Mouse (Mus musculus) cerebellum, postnatal 36 days (tissue): ENCODE results near the gene Pld2.

ENCODE experiments used
- DNase-seq, 2 experiments: peaks; one replicate each; pipeline ENCODE4 v3.0.0; 2021 to 2022; ENCODE audit warnings: mixed read lengths in 2 of 2

Gene Pld2

GRCm38 (mm10) chr11:70579710-70580357, 40.0 kb downstream of the Pld2 start:
- DNase-seq, result no peak

DNA sequence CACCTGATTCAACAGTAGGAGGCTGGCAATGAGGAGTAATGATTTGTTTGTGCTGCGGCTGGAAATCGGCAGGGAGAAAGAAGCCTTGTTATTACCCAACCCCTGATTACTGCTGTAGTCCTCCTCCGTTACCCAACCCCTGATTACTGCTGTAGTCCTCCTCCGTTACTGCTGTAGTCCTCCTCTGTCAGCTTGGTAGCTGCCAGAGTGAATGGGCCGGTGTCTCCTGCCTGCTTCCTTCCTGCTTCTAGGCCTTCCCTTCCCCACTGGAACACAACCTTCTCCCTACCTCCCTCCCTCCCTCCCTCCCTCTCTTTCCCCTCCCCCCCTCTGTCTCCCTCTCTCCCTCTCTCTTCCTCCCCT, 40.5 kb downstream of the Pld2 start:
- no peak for DNase-seq

- no peak for DNase-seq
Observed at GRCm38 (mm10) chr11:70580921-70581320, 41.1 kb downstream of the Pld2 start.

GRCm38 (mm10) chr11:70582196-70582595, 42.3 kb downstream of the Pld2 start:
- no peak for DNase-seq

GRCm38 (mm10) chr11:70583022-70583714, 43.3 kb downstream of the Pld2 start:
- no peak for DNase-seq

GRCm38 (mm10) chr11:70583775-70584174, 43.9 kb downstream of the Pld2 start:
- no peak for DNase-seq

DNA sequence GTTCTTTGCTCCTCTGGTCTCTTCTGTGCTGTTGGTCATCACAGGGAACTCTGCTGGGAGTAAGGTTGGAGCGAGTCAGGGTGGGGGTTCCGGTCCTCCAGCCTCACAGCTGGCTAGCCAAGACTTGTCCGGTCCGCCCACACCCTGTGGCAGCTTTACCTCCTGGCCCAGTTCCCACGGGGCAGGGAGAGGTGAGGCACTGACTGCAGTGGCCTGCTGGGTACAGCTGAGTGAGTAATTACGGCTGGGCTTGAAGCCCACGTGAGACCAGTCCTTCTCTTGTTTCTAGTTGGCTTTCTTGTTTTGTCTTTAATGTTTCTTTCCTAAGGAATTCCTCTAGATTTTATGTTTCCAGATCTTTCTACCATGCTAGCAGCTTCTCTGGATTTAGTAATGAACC, 45.6 kb downstream of the Pld2 start:
- peak; percentile 40 to 61 for DNase-seq

DNA sequence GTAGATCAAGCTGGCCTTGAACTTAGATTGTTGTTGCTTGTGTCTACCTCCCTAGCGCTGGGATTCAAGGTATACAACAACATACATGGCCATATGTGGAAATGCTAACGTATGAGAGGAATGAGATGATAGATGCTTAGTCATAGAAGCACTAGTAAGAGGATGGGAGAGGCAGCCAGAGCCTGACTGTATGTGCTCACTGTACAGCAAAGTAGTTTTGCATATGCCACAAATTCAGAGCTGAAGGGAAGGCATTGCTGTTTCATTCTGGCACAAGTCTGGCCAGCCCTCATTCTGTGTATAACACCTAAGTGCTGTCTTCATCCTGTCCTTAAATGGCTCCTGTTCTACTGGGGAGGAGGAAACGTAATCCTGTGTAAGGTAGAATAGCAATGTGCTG, 46.4 kb downstream of the Pld2 start:
- no peak for DNase-seq

GRCm38 (mm10) chr11:70586954-70587353, 47.1 kb downstream of the Pld2 start:
- no peak for DNase-seq

- DNase-seq, result no peak
Observed at GRCm38 (mm10) chr11:70591733-70592132, 51.9 kb downstream of the Pld2 start.

GRCm38 (mm10) chr11:70594253-70594989, 54.6 kb downstream of the Pld2 start:
- no peak for DNase-seq

DNA sequence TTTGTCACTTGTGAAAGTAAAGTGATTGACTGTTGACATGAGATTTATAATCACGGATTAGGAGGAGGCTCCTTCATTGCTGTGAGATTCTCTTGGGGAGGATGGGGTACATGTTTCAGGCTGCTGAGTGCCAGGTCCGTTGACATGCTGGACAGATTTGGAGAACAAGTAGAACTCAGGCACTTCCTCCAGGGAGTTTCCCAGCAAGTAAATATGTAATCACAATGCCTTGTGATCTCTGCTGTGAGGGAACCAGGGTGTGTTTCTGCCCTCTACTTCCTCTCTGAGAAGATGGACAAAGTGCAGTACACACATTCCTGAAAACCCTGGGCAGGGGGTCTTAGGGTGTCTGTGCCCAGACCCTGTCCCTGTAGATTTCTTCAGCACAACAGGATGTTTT, 55.8 kb downstream of the Pld2 start:
- no peak for DNase-seq

DNA sequence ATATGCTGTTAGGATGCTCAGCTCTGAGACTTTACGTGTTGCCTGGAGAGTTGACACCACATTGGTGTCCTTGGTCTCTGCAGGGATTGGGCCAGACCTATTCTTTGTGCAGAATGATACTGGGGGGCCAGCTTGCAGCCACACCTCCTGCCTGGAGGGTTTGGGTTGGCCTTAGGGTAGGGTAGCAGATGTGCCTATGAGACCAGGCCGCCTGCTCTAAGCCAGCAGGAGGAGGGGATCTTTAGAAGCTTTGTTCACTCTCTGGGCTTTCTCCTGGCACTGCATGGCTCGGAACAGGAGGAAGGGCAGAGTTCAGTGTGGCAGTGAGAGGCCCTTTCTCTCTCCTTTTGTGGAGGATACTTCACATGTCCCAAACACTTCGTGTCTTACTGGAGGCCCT, 56.2 kb downstream of the Pld2 start:
- no peak for DNase-seq

DNA sequence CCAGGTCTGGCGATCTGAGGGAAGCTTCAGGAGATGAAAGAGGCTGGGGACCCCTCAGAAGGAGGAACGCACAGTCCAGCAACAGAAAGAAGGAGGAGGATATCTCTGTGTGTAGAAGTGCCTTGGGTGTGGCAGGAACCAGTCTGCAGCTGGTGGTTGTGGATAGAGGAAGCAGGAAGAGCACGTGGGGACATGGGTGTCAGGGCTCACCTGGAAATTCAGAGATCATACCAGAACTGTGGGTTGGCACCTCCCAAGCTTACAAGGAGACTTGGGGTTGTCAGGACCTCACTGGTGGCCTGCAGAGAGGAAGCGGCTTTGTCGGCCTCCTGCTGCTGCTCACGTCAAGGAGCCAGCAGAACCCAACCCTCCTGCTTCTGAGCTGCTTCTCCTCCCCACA, 57.4 kb downstream of the Pld2 start:
- DNase-seq, result no peak

DNA sequence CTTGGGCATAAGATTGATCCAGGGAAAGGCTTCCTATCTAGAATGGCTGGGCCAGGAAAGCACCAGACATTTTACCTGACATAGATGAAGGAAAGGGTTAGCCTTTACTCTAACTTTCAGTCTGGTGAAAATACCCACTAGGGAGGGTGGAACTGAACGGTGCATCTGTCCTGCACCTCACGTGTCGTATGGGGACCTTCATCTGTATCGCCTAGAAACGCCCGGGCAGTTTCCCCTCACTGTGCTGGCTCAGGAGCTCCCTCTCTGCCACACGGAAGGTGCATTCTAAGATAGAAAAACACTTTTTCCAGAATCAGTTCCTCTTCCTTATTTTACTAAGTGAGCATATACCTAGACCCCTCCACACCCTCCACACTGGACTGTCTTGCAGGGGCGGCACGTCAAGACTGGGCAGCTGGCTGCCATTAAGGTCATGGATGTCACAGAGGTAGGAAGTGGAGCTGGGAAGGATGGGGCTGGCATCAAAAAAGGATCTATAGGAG, 58.6 kb downstream of the Pld2 start:
- no peak for DNase-seq

DNA sequence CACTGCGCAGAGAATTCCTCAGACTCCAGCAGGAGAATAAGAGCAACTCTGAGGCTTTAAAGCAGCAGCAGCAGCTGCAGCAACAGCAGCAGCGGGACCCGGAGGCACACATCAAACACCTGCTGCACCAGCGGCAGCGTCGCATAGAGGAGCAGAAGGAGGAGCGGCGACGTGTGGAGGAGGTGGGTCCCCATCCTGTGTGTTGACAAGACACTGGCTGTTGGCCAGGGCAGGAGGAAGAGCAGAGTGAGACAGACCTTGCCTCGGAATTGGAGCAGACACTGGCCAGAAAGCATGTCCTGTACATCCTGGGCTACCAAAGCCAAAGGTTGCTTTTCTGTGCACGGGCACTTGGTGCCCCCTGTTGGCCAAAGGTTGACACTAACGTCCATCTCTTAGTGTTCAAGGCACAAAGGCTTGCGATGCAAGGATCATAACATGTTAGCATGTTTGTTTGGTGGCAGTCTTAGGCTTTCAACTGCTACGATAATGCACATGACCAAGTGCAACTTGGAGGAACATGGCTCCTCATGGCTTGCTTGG, 65.2 kb downstream of the Pld2 start:
- peak; percentile 83 to 86 for DNase-seq

GRCm38 (mm10) chr11:70606717-70607116, 66.9 kb downstream of the Pld2 start:
- DNase-seq, result no peak

DNA sequence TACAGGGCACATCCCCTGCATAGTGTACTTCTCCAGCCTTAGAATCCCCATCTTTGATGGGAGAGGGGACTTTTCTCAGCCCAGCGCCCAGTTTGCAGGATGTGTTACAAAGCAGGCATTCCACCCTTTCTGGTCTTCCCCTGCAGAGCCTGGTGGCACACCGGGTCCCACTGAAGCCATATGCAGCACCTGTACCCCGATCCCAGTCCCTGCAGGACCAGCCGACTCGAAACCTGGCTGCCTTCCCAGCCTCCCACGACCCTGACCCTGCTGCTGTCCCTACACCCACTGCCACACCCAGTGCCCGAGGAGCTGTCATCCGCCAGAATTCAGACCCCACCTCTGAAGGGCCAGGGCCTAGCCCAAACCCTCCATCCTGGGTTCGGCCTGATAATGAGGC, 67.7 kb downstream of the Pld2 start:
- DNase-seq, result no peak
